Mouse (Mus musculus) frontal cortex, adult 2 months (tissue): ENCODE measurements around the gene Cdh13. TPM values are rescaled to one million over a fixed set of nuclear protein-coding genes. Genes with fewer than 3 reads are reported as not detected.
"Not testable (repeated sequence)": the region's sequence is repeated elsewhere in the genome, so short reads cannot be mapped to it uniquely, and the experiment has no call there.

ENCODE experiments used
- DNase-seq, 2 experiments: peaks; one replicate each; pipeline ENCODE4 v3.0.0; 2022; ENCODE audit warnings: low spot score in 1 of 2; ENCODE audit errors: extremely low spot score in 1 of 2
- polyA plus RNA-seq: library from polyadenylated mRNA; depleted of rRNA; stranded (reverse); fragments of >200 nt; gene quantifications from 2 replicates; pipeline ENCODE4 v1.2.3, GENCODE M21; 2012

The Cdh13 gene
- polyA plus RNA-seq, 1 experiment = 44.9 TPM

- no peak for DNase-seq
These were observed 1001.0 kb downstream of the Cdh13 start for GRCm38 (mm10) chr8:119284516-119284915.

- DNase-seq = no peak
These were observed 1001.4 kb downstream of the Cdh13 start for GRCm38 (mm10) chr8:119284920-119285319.

GRCm38 (mm10) chr8:119295477-119295876, 1011.9 kb downstream of the Cdh13 start:
- DNase-seq = no peak

GRCm38 (mm10) chr8:119297752-119298151, 1014.2 kb downstream of the Cdh13 start:
- DNase-seq = peak in 1 of 2 experiments; percentile 72

- DNase-seq = no peak
These were observed 1016.8 kb downstream of the Cdh13 start for GRCm38 (mm10) chr8:119300335-119300734.

GRCm38 (mm10) chr8:119304196-119304595, 1020.7 kb downstream of the Cdh13 start:
- peak; percentile 27 to 50 for DNase-seq

- peak in 1 of 2 experiments; percentile 42 for DNase-seq
These were observed 1027.9 kb downstream of the Cdh13 start for GRCm38 (mm10) chr8:119311412-119311811.

DNA sequence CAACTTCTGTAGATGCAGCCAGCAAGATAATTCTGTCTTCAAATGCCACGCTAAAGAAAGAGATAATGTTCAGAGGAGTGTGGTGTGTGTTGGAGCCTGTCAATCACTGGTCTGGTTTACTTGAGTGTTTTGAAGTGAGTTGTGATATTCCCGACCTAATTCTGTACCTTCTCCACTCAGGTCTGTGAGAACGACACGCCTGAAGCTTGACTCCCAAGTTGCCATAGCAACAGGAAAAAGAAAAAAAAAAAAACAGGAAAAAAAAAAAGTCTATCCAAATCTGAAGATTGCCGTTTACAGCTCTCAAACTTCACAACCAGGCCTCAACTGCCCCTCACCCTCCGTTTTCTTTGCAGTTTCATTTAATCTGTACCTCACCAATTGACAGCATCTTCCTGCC, 1039.7 kb downstream of the Cdh13 start:
- DNase-seq = no peak

DNA sequence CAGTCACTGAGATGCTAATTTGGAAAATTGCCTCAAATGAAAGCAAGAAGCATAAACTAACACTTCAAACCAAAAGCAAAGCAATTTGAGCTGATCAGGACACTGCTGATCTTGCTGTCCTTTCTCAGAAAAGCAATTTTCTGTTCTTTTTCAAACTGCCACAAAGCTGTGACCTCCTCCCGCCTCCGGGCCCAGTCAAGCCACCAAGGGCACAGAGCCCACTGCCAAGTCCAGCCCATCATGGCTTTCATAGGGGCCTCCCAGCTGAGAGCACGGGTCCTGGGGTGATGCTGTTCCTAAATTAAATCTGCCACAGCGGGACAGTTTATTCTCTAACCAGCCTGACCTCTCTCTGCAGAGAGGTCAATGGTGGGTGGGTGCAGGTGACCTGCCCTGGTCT, 1056.0 kb downstream of the Cdh13 start:
- DNase-seq = no peak

- no peak for DNase-seq
These were observed 1060.1 kb downstream of the Cdh13 start for GRCm38 (mm10) chr8:119343606-119344005.

DNA sequence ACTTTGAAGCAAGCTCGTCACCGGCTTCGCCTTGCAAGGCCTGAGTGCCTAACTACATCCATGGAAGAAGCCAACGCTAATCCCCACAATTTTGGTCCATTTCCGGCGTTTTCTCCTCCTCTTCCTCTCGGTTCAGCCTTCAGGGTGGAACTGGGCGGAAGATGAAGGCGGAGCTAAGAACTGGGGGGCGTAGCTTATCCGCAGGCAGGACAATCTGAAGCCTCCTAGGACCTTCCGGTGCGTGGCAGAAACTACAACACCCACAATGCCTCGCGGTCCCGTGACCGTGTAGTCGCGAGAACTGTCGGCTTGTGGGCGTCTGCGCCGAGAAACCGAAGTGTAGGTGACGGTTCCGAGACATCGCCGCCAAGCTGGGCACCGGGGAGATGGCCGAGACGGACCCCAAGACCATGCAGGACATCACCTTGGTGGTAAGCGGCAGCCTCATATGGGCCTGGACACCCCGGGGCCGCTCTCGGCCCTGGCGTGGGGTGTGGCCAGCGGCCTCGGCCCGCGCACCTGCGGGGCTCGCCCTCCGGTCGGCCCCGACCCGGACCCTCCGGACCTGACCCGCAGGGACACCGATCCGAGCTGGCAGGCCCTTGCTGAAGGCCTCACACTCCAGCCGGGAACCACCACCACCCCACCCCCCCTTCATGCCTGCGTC, 1060.8 kb downstream of the Cdh13 start, which contains the start of gene Hsbp1:
TSS of gene Hsbp1 (plus strand) at position 299 of the 667 bp plus-strand sequence.
- DNase-seq = peak; percentile 95 to 98

DNA sequence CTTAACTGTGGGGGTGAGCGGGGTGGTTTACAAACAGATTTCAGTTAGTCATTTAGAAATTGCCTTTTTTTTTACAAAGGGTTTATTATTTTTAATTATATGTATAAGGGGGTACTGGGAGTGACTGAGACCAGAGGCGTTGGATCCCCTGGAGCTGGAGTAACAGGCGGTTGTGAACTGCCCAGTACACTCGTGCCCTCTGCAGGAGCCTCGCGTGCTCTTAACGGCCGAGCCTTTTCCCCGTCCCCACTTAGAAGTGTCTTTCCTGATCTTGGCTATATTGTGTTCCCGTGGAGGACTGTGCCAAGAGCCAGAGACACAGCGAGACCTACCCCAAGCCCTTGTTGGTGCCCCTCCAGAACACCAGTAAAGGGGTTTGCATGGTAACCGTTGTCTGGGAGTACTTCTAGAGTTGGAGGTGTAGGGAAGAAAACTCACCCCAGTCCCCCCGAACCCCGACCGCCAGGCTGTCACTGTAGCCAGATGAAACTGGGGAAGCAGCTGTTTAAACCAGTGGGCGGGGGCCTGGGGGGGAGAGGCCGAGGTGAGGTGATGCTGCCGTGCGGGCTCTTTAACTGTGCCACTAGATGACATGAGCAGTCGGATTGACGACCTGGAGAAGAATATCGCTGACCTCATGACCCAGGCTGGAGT, 1061.6 kb downstream of the Cdh13 start:
- no peak for DNase-seq

- DNase-seq = no peak
These were observed 1062.1 kb downstream of the Cdh13 start for GRCm38 (mm10) chr8:119345683-119346075.

- no peak for DNase-seq
These were observed 1068.1 kb downstream of the Cdh13 start for GRCm38 (mm10) chr8:119351647-119352046.

DNA sequence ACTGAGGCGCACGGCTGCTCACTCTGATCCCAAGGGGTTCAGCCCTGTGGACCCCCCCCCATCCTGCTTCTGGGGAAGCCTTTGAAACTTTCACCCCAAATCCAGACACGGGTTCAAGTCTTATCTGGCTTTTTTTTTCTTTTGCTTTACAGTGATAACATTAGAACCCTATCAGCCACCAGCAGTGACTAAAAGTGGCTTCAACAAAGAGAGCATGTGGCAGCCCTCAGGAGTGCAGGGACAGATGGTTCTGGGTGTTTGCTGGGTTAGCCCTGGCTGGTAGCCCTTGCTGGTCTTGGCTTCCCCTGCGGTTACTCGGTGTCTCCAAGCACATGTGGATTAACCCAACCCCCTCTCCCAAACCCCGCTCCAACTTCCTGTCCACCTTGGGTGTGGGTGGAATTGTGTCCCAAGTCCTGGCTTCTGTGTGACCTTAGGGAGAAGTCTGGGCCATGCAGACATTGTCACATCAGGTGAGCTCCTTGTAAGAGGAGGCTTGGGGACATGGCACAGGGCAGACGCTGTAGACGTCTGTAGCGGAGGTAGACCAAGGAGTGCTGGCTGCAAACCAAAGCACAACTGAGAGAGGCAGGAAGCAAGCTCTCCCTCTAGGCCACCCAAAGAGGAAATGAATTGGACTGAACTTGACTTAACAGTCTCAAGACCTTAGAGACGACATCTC, 1069.6 kb downstream of the Cdh13 start:
- DNase-seq = no peak

DNA sequence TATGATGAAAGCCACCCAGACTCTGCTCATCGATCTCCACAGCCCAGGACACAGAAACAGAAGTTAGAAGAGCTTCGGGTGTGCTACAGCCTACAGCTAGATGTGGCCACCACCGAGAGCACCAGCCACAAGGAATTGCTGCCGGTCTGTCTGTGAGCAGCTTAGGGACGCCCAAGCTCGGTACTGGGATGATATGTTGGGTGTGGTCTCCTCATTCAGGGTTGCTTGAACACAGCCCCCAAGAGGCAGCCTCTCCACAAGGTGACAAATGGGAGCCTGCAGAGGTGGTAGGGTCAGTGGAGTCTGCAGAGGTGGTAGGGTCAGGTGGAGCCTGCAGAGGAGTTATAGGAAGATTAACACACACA, 1070.1 kb downstream of the Cdh13 start:
- DNase-seq = no peak

DNA sequence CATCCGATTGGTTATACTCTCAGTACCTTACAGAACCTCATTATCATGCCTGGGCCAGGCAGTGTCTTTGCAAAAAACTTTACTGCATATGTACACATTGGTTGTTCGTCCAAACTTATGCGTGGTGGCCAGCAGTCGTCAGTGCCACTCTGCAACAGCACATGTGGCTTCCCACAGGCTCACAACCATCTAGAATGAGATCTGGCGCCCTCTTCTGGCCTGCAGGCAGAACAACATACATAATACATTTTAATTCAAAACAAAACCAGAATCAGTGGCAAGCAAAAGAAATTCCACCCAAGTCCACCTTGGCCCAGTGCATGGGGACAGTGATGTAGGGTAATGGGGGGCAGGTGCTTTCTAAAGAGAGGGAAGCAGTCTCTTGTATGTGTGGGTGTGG, 1073.1 kb downstream of the Cdh13 start:
- DNase-seq = not testable (repeated sequence)

- DNase-seq = no peak
These were observed 1074.6 kb downstream of the Cdh13 start for GRCm38 (mm10) chr8:119358175-119358574.

DNA sequence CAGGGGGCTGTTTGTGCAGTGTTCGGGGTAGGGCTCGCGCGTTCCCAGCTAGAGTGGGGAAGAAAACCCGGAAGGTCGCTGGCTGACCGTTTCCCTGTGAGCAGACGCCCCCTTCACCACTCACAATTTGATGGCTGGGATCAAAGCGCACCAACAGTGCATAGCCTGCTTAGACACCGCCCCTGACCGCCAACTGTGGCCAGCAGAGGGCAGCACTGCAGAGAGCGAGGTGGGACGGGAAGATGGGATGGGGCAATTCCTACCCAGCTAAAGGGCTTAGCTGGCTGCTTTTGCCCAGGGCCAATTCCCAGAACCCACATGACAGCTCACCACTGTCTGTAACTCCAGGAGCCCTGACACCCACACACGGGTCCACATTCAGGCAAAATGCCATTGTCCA, 1075.3 kb downstream of the Cdh13 start:
- DNase-seq = peak in 1 of 2 experiments; percentile 19

DNA sequence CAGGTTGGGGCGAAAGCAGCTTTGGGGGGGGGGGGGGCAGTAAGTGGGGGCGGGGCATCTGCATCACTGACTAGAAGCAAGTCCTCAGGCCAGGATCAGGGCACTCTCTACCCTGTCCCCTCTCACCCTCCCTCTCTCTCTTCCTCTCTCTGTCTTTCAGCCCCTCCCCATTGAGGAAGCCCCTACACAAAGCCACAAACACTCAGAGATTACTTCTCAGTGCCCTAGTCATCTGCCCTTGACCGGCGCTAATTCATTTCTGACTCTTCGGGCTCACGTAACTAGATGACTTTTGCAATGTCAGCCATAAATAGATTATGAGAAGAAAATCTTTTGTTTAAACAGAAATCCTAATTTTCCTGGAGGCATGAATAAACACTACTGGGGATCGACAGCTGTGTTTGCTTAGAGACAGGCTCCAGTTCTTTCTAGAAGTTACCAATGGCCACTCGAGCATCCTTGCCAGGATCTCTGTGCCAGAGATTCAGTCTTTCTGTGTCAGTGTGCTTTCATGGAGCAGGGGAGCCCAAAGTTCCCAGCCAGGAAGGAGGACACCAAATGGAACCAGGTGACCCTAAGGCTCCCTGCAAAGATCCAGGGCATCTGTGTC, 1077.3 kb downstream of the Cdh13 start:
- no peak for DNase-seq
